Mouse (Mus musculus): ENCODE results near the gene Prkacb. TPM values are rescaled to one million over a fixed set of nuclear protein-coding genes. Genes with fewer than 3 reads are reported as not detected.
A peak's percentile ranks its signal among the peaks of the same experiment; 100 is the strongest.

Gene Prkacb
- polyA plus RNA-seq, 1 experiment: 13.1 TPM

DNA sequence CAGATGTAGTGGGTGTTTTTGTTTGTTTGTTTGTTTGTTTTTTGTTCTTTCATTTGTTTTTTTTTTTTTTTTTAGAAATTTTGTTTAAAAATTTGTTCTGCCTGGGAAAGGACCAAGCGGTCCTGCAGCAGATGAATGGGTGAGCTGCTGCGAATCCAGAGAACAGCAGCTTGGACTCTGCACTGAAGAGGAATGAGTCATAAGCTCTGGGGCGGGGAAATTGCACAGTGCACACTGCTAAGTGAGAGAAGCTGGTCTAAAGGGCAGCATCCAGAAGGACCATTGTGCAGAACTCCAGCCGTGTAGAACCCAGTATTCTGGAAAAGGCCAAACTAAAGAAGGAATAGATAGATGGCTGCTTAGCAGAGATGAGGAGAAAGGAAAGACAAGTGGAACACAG, 108.7 kb downstream of the Prkacb start:
- TF ChIP-seq GATA1 (IDR thresholded peaks at IDR 0.05; ENCODE audit: low read length): no peak

DNA sequence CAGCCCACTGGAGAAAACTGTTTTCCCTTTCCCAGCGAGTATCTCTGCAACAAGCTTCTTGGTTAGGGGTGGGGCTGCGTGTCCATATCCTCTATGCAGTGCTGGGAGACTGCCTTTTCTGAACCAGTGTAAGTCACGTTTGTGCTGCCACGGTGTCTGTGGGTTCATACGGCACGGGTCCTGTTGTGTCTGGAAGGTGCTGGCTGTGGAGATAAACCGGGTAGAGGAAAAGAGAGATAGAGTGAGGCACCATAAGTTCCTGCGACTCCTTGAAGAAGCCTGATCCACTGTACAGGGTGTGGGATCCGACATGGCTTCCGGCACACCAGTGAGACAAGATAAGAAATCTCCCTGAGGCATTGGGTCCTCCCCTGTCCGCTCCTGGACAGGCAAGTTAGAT, 112.7 kb downstream of the Prkacb start:
- peak; percentile 75 for TF ChIP-seq GATA1 (IDR thresholded peaks at IDR 0.05; ENCODE audit: low read length)

DNA sequence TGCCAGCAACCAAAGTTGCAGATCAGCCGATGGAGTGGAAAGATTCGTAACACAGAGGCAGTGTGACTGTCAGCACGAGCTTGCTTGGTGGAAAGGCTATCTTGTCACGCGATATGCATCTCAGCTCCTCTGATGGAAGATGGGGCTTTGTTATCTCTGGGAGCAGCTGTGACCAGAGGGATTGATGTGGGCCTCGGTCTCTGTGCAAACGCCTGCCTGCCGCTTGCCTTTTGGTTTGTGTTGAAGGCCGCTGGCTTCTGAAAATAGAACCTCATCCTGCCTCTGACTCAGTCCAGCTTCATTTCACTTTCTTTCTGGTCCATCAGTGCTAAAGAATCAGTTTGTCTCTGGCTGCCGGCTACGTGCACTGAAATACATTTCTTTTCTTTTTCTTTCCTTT, 113.8 kb downstream of the Prkacb start:
- TF ChIP-seq GATA1 (IDR thresholded peaks at IDR 0.05; ENCODE audit: low read length): peak; percentile 95

DNA sequence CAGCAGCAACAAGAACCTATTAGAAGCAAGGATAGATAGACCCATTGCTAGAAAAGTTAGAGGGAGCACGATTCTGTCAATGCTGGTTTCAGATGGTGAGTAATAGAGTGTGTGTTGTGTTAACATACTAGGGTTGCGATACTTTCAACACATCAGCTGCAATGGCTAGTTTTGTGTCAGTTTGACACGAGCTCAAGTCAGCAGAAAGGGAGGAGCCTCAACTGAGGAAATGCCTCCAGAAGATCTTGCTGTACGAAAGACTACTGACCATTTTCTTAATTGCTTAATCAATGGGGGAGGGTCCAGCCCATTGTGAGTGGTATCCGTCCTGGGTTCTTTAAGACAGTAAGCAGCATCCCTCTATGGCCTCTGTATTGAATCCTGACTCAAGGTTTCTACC, 120.2 kb downstream of the Prkacb start:
- TF ChIP-seq GATA1 (IDR thresholded peaks at IDR 0.05; ENCODE audit: low read length): no peak

DNA sequence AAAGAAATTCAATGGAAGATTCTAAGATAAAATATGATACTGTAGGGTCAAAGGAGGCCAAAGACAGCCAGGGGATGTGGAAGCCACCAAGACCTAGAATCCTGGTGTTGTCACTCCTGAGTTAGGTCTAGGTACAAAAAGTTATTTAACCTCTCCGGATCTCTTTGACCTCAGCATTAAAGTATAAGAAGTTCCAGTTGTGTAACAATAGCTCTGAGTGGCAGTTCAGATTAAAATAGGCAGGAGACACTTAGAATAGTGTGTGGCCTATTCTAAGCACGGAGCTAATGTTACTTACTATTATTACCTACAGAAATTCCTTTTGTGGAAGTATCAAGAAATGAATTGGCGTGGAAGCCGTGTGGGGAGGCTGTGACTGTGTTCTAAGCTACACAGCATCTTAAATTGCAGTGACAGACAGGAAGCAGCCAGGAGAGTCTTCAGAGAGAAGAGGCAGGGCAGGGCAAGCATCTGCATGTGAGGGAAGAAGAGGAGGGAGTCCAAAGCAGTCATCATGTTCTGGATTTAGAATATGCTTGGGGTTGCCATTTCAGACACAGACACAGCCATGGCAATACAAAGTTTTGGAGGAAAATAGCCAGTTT, 125.6 kb downstream of the Prkacb start:
- TF ChIP-seq GATA1 (IDR thresholded peaks at IDR 0.05; ENCODE audit: low read length): no peak

DNA sequence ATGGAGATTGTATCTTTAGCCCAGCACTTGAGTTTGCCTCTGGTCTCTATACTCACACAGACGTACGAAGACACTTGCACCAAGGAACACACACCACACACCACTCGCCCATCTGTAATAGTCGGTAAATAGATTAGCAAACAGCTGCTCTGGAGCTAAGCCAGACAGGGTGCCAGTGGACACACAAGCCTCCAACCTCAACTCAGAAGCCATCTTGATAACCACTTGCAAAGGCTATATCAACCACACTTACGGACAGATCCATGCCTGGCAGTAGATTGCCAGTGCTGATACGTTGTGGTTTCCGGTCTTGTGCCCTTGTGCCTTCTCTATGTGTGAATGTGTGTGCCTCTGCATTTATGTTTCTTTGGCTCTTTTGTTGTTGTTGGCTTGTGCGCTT, 126.4 kb downstream of the Prkacb start:
- peak; percentile 100 for TF ChIP-seq GATA1 (IDR thresholded peaks at IDR 0.05; ENCODE audit: low read length)

DNA sequence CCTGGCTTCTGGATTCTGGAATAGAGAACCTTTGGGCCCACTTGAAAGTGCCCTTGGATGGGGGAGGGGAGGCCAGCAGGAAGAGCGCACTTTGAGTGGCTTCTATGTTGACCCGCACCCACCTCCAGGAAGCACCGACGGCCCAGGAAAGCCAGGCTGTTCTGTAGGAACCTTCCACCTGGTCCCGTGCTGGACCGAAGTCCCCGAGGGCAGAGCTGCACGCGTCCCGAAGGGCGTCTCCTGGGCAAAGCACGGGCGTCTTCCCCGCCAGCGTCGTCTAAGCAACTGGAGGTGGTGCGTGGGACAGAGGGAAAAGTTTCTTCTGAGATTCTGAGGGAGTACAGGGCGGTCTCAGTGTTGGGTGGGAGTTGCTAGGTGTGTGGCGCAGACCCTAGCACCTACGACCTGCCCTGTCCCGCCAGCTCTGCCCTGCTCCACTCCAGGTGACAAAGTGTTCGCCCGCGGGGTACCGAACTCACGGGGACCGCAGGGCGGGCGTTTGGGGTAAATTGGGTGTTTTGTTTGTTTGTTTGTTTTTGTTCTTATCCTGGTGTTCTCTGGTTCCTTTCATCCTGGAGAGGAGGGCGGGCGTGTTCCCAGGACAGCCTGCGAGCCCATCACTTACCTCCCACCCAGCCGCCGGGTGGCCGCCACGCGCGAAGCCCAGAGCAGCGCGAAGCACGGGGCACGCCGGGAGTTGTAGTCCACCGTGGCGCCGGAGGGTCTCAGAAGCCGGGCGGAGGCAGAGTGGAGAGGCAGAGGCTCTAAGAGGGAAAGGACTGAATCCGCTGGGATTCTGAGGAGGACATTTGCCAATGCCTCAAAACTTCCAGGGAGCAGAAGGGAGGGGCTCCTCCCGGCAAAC, 127.7 kb downstream of the Prkacb start, which contains the start of gene Samd13:
Gene Samd13, minus strand, starts transcription at position 782 of the 865 bp plus-strand sequence.
- TF ChIP-seq GATA1 (IDR thresholded peaks at IDR 0.05; ENCODE audit: low read length): no peak

DNA sequence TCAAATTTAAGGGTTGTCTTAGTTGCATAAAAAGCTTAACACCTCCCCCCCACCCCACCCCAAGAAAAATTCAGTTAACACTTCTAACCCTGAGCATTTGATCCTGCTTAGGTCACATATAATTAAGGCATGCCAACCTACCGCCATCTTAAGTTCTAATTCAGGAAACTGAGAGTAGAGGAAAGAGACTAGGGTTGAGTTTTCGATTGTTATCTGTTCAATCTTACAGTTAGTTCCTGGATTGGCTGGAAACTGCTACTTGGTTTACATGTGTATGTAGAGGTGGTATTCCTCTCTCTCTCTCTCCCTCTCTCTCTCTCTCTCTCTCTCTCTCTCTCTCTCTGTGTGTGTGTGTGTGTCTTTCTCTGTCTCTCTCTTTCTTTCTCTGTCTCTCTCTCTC, 129.7 kb downstream of the Prkacb start:
- no peak for TF ChIP-seq GATA1 (IDR thresholded peaks at IDR 0.05; ENCODE audit: low read length)

DNA sequence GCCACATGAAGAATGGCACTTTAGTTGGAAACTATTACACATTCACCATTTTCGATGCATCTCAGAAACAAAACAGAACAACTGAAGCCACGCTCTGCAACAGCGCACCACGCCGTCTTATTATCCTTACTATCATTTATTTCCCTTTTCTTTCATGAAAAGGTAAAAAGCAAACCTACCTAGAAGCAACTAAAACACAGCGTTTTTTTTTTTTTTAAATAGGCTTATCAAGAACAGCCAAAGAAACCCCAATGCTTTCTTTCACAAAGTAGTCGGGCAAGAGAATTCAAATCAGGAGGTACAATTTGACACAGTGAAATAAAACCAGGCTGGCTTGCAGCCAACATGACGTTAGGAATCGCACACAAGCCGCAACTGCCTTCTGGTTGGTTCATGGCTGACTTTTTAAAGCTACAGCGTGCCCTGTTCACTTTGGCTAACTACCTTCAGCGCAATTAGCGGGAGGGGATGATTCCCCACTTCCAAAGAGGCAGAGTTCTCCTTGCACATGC, 130.6 kb downstream of the Prkacb start:
- no peak for TF ChIP-seq GATA1 (IDR thresholded peaks at IDR 0.05; ENCODE audit: low read length)

DNA sequence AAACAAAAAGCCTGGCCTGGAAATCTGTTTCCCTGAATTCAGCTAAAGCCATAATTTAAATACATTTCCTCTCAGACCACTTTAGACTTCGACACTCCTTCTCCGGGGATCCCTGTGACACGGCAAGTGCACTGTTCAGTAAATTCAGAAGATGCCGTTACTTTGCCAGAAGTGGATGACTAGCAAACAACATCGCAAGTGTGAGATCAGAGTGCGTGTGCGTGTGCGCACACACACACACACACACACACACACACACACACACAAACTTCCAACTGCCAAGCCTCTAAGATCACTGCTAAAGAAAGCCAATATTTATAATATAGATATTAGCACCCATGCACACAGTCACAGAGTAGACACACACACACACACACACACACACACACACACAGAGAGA, 131.1 kb downstream of the Prkacb start:
- TF ChIP-seq GATA1 (IDR thresholded peaks at IDR 0.05; ENCODE audit: low read length): no peak

DNA sequence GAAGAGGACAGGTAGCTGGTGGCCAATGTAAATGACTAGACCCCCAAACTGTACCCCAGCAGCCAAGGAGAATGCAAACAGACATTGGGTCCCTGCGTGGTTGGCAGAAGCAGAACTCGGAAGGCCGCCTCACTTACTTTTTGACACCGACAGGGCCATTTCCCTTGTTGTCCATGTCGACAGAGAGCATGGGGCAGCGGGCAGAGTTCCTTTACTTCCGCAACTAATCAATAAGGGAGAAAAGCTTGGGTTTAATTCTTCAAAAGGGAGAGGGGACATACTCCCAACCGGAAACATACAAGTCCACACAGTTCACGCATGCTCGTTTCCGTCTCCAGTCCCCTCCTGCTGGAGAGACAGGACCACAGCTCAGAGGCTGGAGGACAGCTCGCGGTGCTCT, 132.2 kb downstream of the Prkacb start:
- TF ChIP-seq GATA1 (IDR thresholded peaks at IDR 0.05; ENCODE audit: low read length): no peak

DNA sequence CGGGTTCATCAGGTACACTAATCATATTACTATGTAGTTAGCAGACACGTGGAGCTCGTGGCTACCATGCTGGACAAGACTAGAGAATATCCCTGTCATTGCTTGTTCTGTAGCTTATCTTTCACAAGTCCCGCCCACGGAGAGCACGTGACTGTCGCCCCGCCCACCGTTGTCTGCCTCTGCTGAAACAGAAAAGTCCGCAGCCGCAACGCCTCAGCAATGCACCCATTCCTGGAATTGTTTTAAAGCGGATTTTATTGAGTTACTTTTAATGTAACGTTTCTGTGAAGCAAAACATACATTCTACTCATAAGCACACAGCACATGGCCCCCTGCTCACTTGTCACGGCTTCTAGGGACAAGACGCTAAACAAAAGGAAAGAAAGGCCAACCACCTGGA, 133.1 kb downstream of the Prkacb start:
- no peak for TF ChIP-seq GATA1 (IDR thresholded peaks at IDR 0.05; ENCODE audit: low read length)

Other genes with a start within 250 kb of the Prkacb start
- gene Uox, start 242.6 kb downstream of the Prkacb start, polyA plus RNA-seq (2012): not detected in 2 replicates
- gene Dnase2b, start 197.4 kb downstream of the Prkacb start, polyA plus RNA-seq (2012): not detected in 2 replicates
- 0.05 TPM in 1 of 2 replicates, not detected in the other for gene 4930503B20Rik, start 161.7 kb downstream of the Prkacb start, polyA plus RNA-seq (2012)
- gene Samd13, start 127.4 kb downstream of the Prkacb start, polyA plus RNA-seq (2012): 0.11 and 0.56 TPM in 2 replicates
- gene Ttll7, start 39.4 kb upstream of the Prkacb start, polyA plus RNA-seq (2012): not detected in 2 replicates

All from G1E-ER4 (cell line).